Mouse (Mus musculus): ENCODE results near the gene Npas4. TPM values are rescaled to one million over a fixed set of nuclear protein-coding genes. Genes with fewer than 3 reads are reported as not detected.
"Not testable (repeated sequence)": the region's sequence is repeated elsewhere in the genome, so short reads cannot be mapped to it uniquely, and the experiment has no call there.

Gene Npas4
- polyA plus RNA-seq, 1 experiment: 20.6 TPM

DNA sequence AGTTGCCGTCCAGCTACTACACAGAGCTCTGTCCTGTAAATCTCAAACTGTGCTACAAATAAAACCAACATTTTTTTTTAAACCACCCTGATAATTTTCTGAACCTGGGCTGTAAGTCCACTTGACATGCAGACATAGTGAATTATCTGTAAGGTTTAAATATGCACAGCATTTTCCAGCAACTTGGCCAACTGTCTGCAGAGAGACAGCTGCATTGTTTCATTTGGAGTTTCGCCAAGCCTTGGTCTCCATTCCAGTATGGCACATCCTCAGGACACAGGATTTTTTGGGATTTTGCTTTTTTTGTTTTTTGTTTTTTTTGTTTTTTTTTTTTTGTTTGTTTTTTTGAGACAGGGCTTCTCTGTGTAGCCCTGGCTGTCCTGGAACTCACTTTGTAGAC lies 31.3 kb upstream of the Npas4 start:
- Histone ChIP-seq H3K4me3 (ENCODE audit: insufficient read depth, low read length) (no peak overlapping the region), H3K27ac (ENCODE audit: insufficient read depth, low read length) (no peak overlapping the region), H3K4me1 (ENCODE audit: control insufficient read depth, insufficient read depth, low read length) (no peaks in the 10 kb centered on the region)
- no peak for TF ChIP-seq CTCF (IDR thresholded peaks at IDR 0.05; ENCODE audit: extremely low read depth, insufficient read depth, low read length)
- no peak for TF ChIP-seq POLR2A (IDR thresholded peaks at IDR 0.05; ENCODE audit: extremely low read depth, insufficient read depth, low read length)

GRCm38 (mm10) chr19:5018191-5018590 lies 28.1 kb upstream of the Npas4 start:
- Histone ChIP-seq H3K4me3 (ENCODE audit: insufficient read depth, low read length) (no peak overlapping the region), H3K27ac (ENCODE audit: insufficient read depth, low read length) (no peak overlapping the region), H3K4me1 (ENCODE audit: control insufficient read depth, insufficient read depth, low read length) (no peaks in the 10 kb centered on the region)
- no peak for TF ChIP-seq POLR2A (IDR thresholded peaks at IDR 0.05; ENCODE audit: extremely low read depth, insufficient read depth, low read length)
- TF ChIP-seq CTCF (IDR thresholded peaks at IDR 0.05; ENCODE audit: extremely low read depth, insufficient read depth, low read length): no peak

DNA sequence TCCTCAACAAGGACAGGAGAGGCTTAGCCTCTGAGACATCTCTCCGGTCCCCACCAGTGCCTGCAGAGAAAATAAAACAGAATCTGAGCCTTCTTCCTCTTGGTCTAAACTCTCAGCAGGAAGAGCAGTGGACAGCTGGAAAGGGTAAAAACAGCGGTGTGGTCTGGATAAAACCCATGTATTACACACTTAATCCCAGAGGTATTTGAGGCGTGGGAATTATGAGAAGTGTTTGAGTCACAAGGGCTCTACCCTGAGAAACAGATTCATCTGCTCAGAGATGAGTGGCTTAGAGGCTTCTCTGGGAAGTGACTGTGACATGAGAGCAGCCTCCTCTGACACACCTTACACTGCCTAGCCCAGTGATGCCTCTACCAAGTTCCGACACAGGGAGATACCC lies 27.5 kb upstream of the Npas4 start:
- Histone ChIP-seq H3K4me1 (ENCODE audit: control insufficient read depth, insufficient read depth, low read length) (no peaks in the 10 kb centered on the region), H3K4me3 (ENCODE audit: insufficient read depth, low read length) (no peak overlapping the region), H3K27ac (ENCODE audit: insufficient read depth, low read length) (no peak overlapping the region)
- TF ChIP-seq POLR2A (IDR thresholded peaks at IDR 0.05; ENCODE audit: extremely low read depth, insufficient read depth, low read length): no peak

GRCm38 (mm10) chr19:5016782-5017181 lies 26.7 kb upstream of the Npas4 start:
- Histone ChIP-seq H3K4me1 (ENCODE audit: control insufficient read depth, insufficient read depth, low read length) (no peaks in the 10 kb centered on the region), H3K27ac (ENCODE audit: insufficient read depth, low read length) (no peak overlapping the region), H3K4me3 (ENCODE audit: insufficient read depth, low read length) (no peak overlapping the region)
- TF ChIP-seq POLR2A (IDR thresholded peaks at IDR 0.05; ENCODE audit: extremely low read depth, insufficient read depth, low read length): no peak
- TF ChIP-seq CTCF (IDR thresholded peaks at IDR 0.05; ENCODE audit: extremely low read depth, insufficient read depth, low read length): peak; percentile 65

- no peak overlapping the region for H3K27ac ChIP-seq (ENCODE audit: insufficient read depth, low read length)
- TF ChIP-seq POLR2A (IDR thresholded peaks at IDR 0.05; ENCODE audit: extremely low read depth, insufficient read depth, low read length) (no peak), CTCF (IDR thresholded peaks at IDR 0.05; ENCODE audit: extremely low read depth, insufficient read depth, low read length) (no peak)
- H3K4me3 ChIP-seq (ENCODE audit: insufficient read depth, low read length): no peak overlapping the region
- H3K4me1 ChIP-seq (ENCODE audit: control insufficient read depth, insufficient read depth, low read length): no peaks in the 10 kb centered on the region
Observed at GRCm38 (mm10) chr19:5016221-5016742, 26.2 kb upstream of the Npas4 start.

GRCm38 (mm10) chr19:5014961-5015398 lies 24.9 kb upstream of the Npas4 start:
- H3K4me3 ChIP-seq (ENCODE audit: insufficient read depth, low read length): no peak overlapping the region
- TF ChIP-seq POLR2A (IDR thresholded peaks at IDR 0.05; ENCODE audit: extremely low read depth, insufficient read depth, low read length) (no peak), CTCF (IDR thresholded peaks at IDR 0.05; ENCODE audit: extremely low read depth, insufficient read depth, low read length) (peak; percentile 59)
- H3K4me1 ChIP-seq (ENCODE audit: control insufficient read depth, insufficient read depth, low read length): no peaks in the 10 kb centered on the region
- no peak overlapping the region for H3K27ac ChIP-seq (ENCODE audit: insufficient read depth, low read length)

DNA sequence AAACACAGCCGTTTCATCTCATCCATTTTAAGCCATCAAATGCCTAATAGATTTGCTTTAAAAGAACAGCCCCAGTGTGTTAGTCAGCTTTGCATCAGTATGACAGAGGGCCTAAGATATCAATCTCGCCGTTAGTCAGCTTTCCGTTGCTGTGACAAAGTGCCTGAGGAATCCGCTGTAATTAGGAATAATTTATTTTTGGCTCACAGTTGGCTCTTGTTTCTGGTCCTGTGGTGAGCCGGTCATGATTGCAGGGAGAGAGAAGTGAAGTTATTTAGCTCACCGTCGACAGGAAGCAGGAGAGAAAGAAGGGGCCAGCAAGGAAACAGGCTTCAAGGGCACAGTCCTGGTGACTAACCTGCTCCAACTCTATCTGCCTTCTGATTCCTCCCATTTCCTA lies 23.0 kb upstream of the Npas4 start:
- no peak for TF ChIP-seq POLR2A (IDR thresholded peaks at IDR 0.05; ENCODE audit: extremely low read depth, insufficient read depth, low read length)
- no peak for TF ChIP-seq CTCF (IDR thresholded peaks at IDR 0.05; ENCODE audit: extremely low read depth, insufficient read depth, low read length)
- no peak overlapping the region for H3K4me3 ChIP-seq (ENCODE audit: insufficient read depth, low read length)
- no peaks in the 10 kb centered on the region for H3K4me1 ChIP-seq (ENCODE audit: control insufficient read depth, insufficient read depth, low read length)
- no peak overlapping the region for H3K27ac ChIP-seq (ENCODE audit: insufficient read depth, low read length)

DNA sequence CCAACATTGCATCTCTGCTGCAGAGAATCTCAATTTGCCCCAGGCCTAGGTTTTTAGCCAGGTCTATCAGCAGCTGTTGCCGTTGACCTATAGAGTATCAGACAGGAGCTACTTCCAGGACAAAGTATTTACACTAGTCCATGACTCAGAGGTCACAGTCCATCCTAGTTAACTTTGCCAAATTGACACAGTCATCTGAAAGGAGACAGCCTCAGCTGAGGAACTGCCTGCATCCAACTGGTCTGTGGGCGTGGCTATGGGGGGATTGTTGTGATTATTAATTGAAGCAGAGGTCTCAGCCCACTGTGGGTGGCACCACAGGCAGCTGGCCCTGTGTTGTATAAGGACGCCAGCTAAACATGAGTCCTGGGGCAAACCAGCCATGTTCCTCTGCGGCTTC lies 14.8 kb upstream of the Npas4 start:
- no peak for TF ChIP-seq CTCF (IDR thresholded peaks at IDR 0.05; ENCODE audit: extremely low read depth, insufficient read depth, low read length)
- no peak for TF ChIP-seq POLR2A (IDR thresholded peaks at IDR 0.05; ENCODE audit: extremely low read depth, insufficient read depth, low read length)
- peaks cover 9% of the 10 kb centered on the region for H3K4me1 ChIP-seq (ENCODE audit: control insufficient read depth, insufficient read depth, low read length)
- H3K4me3 ChIP-seq (ENCODE audit: insufficient read depth, low read length): no peak overlapping the region
- no peak overlapping the region for H3K27ac ChIP-seq (ENCODE audit: insufficient read depth, low read length)

DNA sequence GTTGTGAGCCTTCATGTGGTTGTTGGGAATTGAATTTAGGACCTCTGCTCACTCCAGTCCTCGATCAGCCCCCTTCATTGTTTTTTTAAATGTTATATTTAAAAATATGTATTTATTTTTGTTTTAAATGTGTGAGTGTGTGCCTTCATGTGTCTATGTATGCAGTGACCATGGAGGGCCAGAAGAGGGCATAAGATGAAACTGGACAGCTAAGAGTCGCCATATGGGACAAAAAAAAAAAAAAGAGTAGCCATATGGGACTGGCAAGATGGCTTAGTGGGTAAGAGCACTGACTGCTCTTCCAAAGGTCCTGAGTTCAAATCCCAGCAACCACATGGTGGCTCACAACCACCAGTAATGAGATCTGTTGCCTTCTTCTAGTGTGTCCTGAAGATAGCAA lies 13.5 kb upstream of the Npas4 start:
- peaks cover 14% of the 10 kb centered on the region for H3K4me1 ChIP-seq (ENCODE audit: control insufficient read depth, insufficient read depth, low read length)
- not testable (repeated sequence) for H3K4me3 ChIP-seq (ENCODE audit: insufficient read depth, low read length); H3K27ac ChIP-seq (ENCODE audit: insufficient read depth, low read length)

DNA sequence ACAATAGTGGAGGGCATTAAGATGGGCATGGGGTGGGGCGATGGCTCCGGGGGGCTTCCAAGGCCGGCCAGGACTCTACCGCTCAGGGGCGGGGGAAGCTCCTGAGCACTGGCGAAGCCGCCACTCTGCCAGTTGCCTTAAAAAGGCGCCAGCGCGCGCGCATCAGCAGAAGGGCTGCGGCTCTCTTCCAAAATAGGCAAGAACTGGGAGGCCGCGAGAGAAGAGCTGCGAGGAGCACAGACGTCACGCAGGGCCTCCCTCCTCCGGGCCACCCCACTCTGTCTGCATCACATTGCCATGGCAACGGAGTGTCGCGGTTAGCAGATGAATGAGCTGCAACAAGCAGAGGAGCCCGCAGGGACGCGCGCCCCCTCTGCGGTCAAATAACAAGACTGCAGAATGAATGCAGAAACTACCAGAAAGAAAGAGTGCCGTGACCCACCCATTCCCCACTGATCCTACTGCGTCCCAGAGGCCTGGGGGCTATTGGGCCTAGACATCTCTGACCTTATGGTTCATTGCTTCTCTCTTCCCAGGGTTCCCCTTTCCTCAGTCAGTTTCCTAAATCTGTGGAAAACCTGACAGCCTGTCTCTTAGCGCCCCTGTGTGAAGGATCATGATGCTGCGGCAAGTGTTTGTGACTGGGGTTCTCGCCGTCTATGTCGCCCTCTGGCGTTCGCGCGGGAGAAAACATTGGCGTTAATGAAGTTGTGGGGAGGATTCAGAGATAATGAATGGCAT lies 11.7 kb upstream of the Npas4 start:
- Histone ChIP-seq H3K4me3 (ENCODE audit: insufficient read depth, low read length) (peak overlapping the region; percentile 18; the same call in 1 of the 2 replicates), H3K4me1 (ENCODE audit: control insufficient read depth, insufficient read depth, low read length) (peaks cover 16% of the 10 kb centered on the region), H3K27ac (ENCODE audit: insufficient read depth, low read length) (peak overlapping the region; percentile 87)
- TF ChIP-seq CTCF (IDR thresholded peaks at IDR 0.05; ENCODE audit: extremely low read depth, insufficient read depth, low read length) (peak; percentile 99), POLR2A (IDR thresholded peaks at IDR 0.05; ENCODE audit: extremely low read depth, insufficient read depth, low read length) (peak; percentile 67)
